In the genomic region with DNA sequence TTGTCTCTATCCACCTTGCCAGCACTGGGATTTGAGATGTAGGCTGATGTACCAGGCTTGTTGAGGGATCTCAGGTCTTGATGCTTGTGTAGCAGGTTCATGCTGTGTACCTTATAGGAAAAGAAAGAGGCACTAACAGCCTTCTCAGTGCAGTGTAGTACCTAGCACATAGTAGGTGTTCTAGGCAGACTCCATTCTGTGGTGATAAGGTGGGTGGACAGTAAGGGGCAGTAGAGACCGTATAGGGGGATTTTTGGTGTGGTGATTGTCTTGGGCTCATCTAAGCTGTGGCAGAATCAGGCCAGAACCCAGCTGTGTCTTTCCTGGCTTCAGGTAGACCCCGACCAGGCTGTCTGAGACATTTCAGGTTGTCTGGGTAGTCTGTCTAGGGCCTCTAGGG, we compare ENCODE assay signal across 28 mouse cellular contexts. TPM values are rescaled to one million over a fixed set of nuclear protein-coding genes. Genes with fewer than 3 reads are reported as not detected.
DNase-seq lines count a peak whose midpoint lies in the region; ATAC-seq and TF ChIP-seq lines count a peak whose summit lies in the region.
"Had no signal": no experiment of that assay in that cellular context is flagged by ENCODE, and none has a peak within 500 bp of the region (broad histone marks: within the 10 kb centered on the region; RNA-seq: fewer than 3 reads in every experiment).

No protein-coding gene starts in this region.

- no peak for ATAC-seq in midbrain, embryonic 11.5 days (ENCODE audit: low FRiP score)
- no peak for ATAC-seq in stomach, postnatal 0 days (ENCODE audit: low FRiP score, low TSS enrichment)
- ATAC-seq: CD4-positive, CD25-positive, alpha-beta regulatory T cell, adult 4 months; forebrain, embryonic 14.5 days; forebrain, postnatal 0 days; intestine, postnatal 0 days; Patski had no signal

- TF ChIP-seq CTCF in stomach, postnatal 0 days (IDR thresholded peaks at IDR 0.05; ENCODE audit: low read depth): no peak

- H3K27ac ChIP-seq in midbrain, embryonic 11.5 days (ENCODE audit: low read depth, low read length): no peak overlapping the region
- H3K27ac ChIP-seq in midbrain, embryonic 10.5 days (replicated peaks): no peak overlapping the region
- peak overlapping the region; percentile 26 for H3K27ac ChIP-seq in brown adipose tissue, adult 24 weeks (replicated peaks; ENCODE audit: low read depth, low read length)
- peak overlapping the region; percentile 65; the same call in 1 of the 2 replicates for H3K27ac ChIP-seq in stomach, postnatal 0 days (replicated peaks)
- H3K27ac ChIP-seq in forebrain, embryonic 10.5 days: no peak overlapping the region
- H3K27ac ChIP-seq: embryonic facial prominence, embryonic 10.5 days; embryonic facial prominence, embryonic 13.5 days; hindbrain, embryonic 15.5 days had no signal

- 76% methylated on average over 2 of the region's 2 CpGs for WGBS in midbrain, embryonic 11.5 days
- 72% methylated on average over 2 of the region's 2 CpGs for WGBS in midbrain, embryonic 10.5 days
- WGBS in stomach, postnatal 0 days: 78% methylated on average over 2 of the region's 2 CpGs
- 83% methylated on average over 2 of the region's 2 CpGs for WGBS in forebrain, embryonic 10.5 days

- H3K9ac ChIP-seq in midbrain, embryonic 11.5 days (ENCODE audit: low read length): no peak overlapping the region
- H3K9ac ChIP-seq in stomach, postnatal 0 days (ENCODE audit: low read length): no peak overlapping the region
- H3K9ac ChIP-seq: embryonic facial prominence, embryonic 13.5 days; forebrain, postnatal 0 days; heart, embryonic 12.5 days; heart, embryonic 15.5 days; hindbrain, embryonic 15.5 days had no signal

- H3K4me1 ChIP-seq in midbrain, embryonic 11.5 days (ENCODE audit: control insufficient read depth, insufficient read depth, low read length): no peaks in the 10 kb centered on the region
- H3K4me1 ChIP-seq in midbrain, embryonic 10.5 days: no peaks in the 10 kb centered on the region; the same call in 1 of the 2 replicates
- peaks cover 40% of the 10 kb centered on the region for H3K4me1 ChIP-seq in brown adipose tissue, adult 24 weeks (ENCODE audit: control insufficient read depth, insufficient read depth, insufficient read length, low read length)
- H3K4me1 ChIP-seq in stomach, postnatal 0 days (replicated peaks; ENCODE audit: control insufficient read depth, insufficient read depth): peaks cover 8% of the 10 kb centered on the region
- peaks cover 15% of the 10 kb centered on the region; the same call in 1 of the 2 replicates for H3K4me1 ChIP-seq in forebrain, embryonic 10.5 days

- peak; percentile 89 for DNase-seq in heart, adult 11 months
- DNase-seq in heart, postnatal 4 days: no peak
- DNase-seq in midbrain, embryonic 11.5 days (ENCODE audit: low spot score, missing footprints): peak; percentile 62
- no peak for DNase-seq in midbrain, embryonic 10.5 days (ENCODE audit: low spot score)
- DNase-seq in stomach, postnatal 0 days (ENCODE audit: low spot score): no peak
- DNase-seq in ovary, adult 18-20 months (ENCODE audit: low spot score): no peak
- DNase-seq in forebrain, embryonic 10.5 days (ENCODE audit: extremely low spot score, low spot score): no peak
- DNase-seq: adrenal gland, postnatal 10 days; adrenal gland, postnatal 36 days; cerebellum, adult 11 months; cerebellum, adult 8-10 months; cerebellum, postnatal 10 days; cerebellum, postnatal 36 days; embryo, embryonic 11 days; forebrain, postnatal 0 days; gastrocnemius, postnatal 25 days; heart, postnatal 10 days; heart, postnatal 36 days had no signal

- H3K4me3 ChIP-seq in midbrain, embryonic 11.5 days (ENCODE audit: low read depth, low read length): no peak overlapping the region
- H3K4me3 ChIP-seq in midbrain, embryonic 10.5 days: no peak overlapping the region
- H3K4me3 ChIP-seq in brown adipose tissue, adult 24 weeks (ENCODE audit: insufficient read depth, low read depth, low read length): no peak overlapping the region
- H3K4me3 ChIP-seq in stomach, postnatal 0 days (ENCODE audit: low read depth, low read length): no peak overlapping the region
- no peak overlapping the region for H3K4me3 ChIP-seq in forebrain, embryonic 10.5 days
- H3K4me3 ChIP-seq: embryonic facial prominence, embryonic 10.5 days; embryonic facial prominence, embryonic 13.5 days; heart, embryonic 12.5 days; heart, embryonic 15.5 days; hindbrain, embryonic 15.5 days had no signal

- H3K9me3 ChIP-seq in midbrain, embryonic 11.5 days (ENCODE audit: control insufficient read depth, low read length): no peaks in the 10 kb centered on the region
- no peaks in the 10 kb centered on the region for H3K9me3 ChIP-seq in midbrain, embryonic 10.5 days (replicated peaks)
- H3K9me3 ChIP-seq in stomach, postnatal 0 days (ENCODE audit: control insufficient read depth, low read length): no peaks in the 10 kb centered on the region
- H3K9me3 ChIP-seq in forebrain, embryonic 10.5 days: no peaks in the 10 kb centered on the region
- H3K9me3 ChIP-seq: embryonic facial prominence, embryonic 10.5 days; embryonic facial prominence, embryonic 13.5 days; heart, embryonic 12.5 days; heart, embryonic 15.5 days; hindbrain, embryonic 15.5 days had no signal

- no peaks in the 10 kb centered on the region for H3K27me3 ChIP-seq in midbrain, embryonic 11.5 days (ENCODE audit: control insufficient read depth, insufficient read depth, low read length)
- H3K27me3 ChIP-seq in midbrain, embryonic 10.5 days (ENCODE audit: low read depth, poor library complexity, severe bottlenecking): no peaks in the 10 kb centered on the region
- H3K27me3 ChIP-seq in stomach, postnatal 0 days (ENCODE audit: control insufficient read depth, insufficient read depth, low read length): no peaks in the 10 kb centered on the region
- H3K27me3 ChIP-seq in forebrain, embryonic 10.5 days (ENCODE audit: poor library complexity, severe bottlenecking): no peaks in the 10 kb centered on the region
- H3K27me3 ChIP-seq: embryonic facial prominence, embryonic 13.5 days; heart, embryonic 15.5 days; hindbrain, embryonic 15.5 days; Patski had no signal

- H3K4me2 ChIP-seq in midbrain, embryonic 11.5 days: no peak overlapping the region
- H3K4me2 ChIP-seq in stomach, postnatal 0 days (replicated peaks; ENCODE audit: low read depth): no peak overlapping the region
- H3K4me2 ChIP-seq: embryonic facial prominence, embryonic 13.5 days; heart, embryonic 12.5 days; heart, embryonic 15.5 days; hindbrain, embryonic 15.5 days had no signal

- no peaks in the 10 kb centered on the region for H3K36me3 ChIP-seq in midbrain, embryonic 11.5 days (ENCODE audit: control insufficient read depth, insufficient read depth, low read length)
- H3K36me3 ChIP-seq in midbrain, embryonic 10.5 days: no peaks in the 10 kb centered on the region
- H3K36me3 ChIP-seq in stomach, postnatal 0 days (ENCODE audit: control insufficient read depth, insufficient read depth, low read length): no peaks in the 10 kb centered on the region
- H3K36me3 ChIP-seq in forebrain, embryonic 10.5 days (replicated peaks): no peaks in the 10 kb centered on the region
- H3K36me3 ChIP-seq: embryonic facial prominence, embryonic 10.5 days; embryonic facial prominence, embryonic 13.5 days; heart, embryonic 12.5 days; heart, embryonic 15.5 days; hindbrain, embryonic 15.5 days had no signal

- no peak for TF ChIP-seq EP300 in stomach, postnatal 0 days (optimal IDR thresholded peaks at IDR 0.05)

RNA-seq across cellular contexts. Expression of a gene that starts 15.0 kb away (rescaled TPM):
- total RNA-seq in heart, postnatal 4 days (2021): 10 to 100 TPM; 10.8 to 11.7 TPM
- 4.5 and 5.4 TPM in 2 replicates for polyA plus RNA-seq in midbrain, embryonic 11.5 days (2014; fragmentation: Nextera tagmentation; extraction: Ambion mirVana)
- polyA plus RNA-seq in midbrain, embryonic 10.5 days (2016; fragmentation: Nextera tagmentation; extraction: Ambion mirVana): 7.1 and 8.2 TPM in 2 replicates
- 11.1 and 20.7 TPM in 2 replicates for polyA plus RNA-seq in brown adipose tissue, adult 24 weeks (2012; ENCODE audit: insufficient read depth, insufficient read length, missing spikeins)
- polyA plus RNA-seq in stomach, postnatal 0 days (2015; fragmentation: Nextera tagmentation; extraction: Ambion mirVana): 7.0 and 7.1 TPM in 2 replicates
- 9.8 and 10.4 TPM in 2 replicates for polyA plus RNA-seq in forebrain, embryonic 10.5 days (2016; fragmentation: Nextera tagmentation; extraction: Ambion mirVana)

RNA-seq across cellular contexts. Expression of a gene that starts 59.1 kb away (rescaled TPM):
- total RNA-seq in heart, postnatal 4 days (2021): 10 to 100 TPM; 55.9 to 56.0 TPM
- polyA plus RNA-seq in midbrain, embryonic 11.5 days (2014; fragmentation: Nextera tagmentation; extraction: Ambion mirVana): 174 and 194 TPM in 2 replicates
- polyA plus RNA-seq in midbrain, embryonic 10.5 days (2016; fragmentation: Nextera tagmentation; extraction: Ambion mirVana): 143 and 169 TPM in 2 replicates
- 79.2 and 86.7 TPM in 2 replicates for polyA plus RNA-seq in brown adipose tissue, adult 24 weeks (2012; ENCODE audit: insufficient read depth, insufficient read length, missing spikeins)
- polyA plus RNA-seq in stomach, postnatal 0 days (2015; fragmentation: Nextera tagmentation; extraction: Ambion mirVana): 105 and 114 TPM in 2 replicates
- 141 and 149 TPM in 2 replicates for polyA plus RNA-seq in forebrain, embryonic 10.5 days (2016; fragmentation: Nextera tagmentation; extraction: Ambion mirVana)

Comparison
In these comparisons a context has a peak if more than half of its experiments do, and no peak if none do; other contexts are left out.
1. DNase-seq: peak in heart, adult 11 months (single experiment) and midbrain, embryonic 11.5 days (single experiment); none in heart, postnatal 4 days (single experiment), midbrain, embryonic 10.5 days (single experiment), stomach, postnatal 0 days (single experiment), ovary, adult 18-20 months (single experiment) and forebrain, embryonic 10.5 days (single experiment).
2. H3K27ac ChIP-seq: peak in brown adipose tissue, adult 24 weeks (single experiment) and stomach, postnatal 0 days (single experiment); none in midbrain, embryonic 11.5 days (single experiment), midbrain, embryonic 10.5 days (single experiment) and forebrain, embryonic 10.5 days (single experiment).